Mouse (Mus musculus) left cerebral cortex, postnatal 14 days (tissue): Measurements from ENCODE around the gene Prr19. TPM values are rescaled to one million over a fixed set of nuclear protein-coding genes. Genes with fewer than 3 reads are reported as not detected.

ENCODE experiments used
- DNase-seq, 2 experiments: peaks; one replicate each; pipeline ENCODE4 v3.0.0; 2021 to 2022; ENCODE audit warnings: low spot score in 2 of 2, mixed read lengths in 1 of 2
- intact Hi-C: fragments of 180-260 bp; cut with DNase I; formaldehyde crosslinking; loops from one replicate; pipeline ENCODE4 v1.15.1; 2025
- total RNA-seq, 2 experiments: library from RNA; stranded (reverse); gene quantifications; 2 replicates each; pipeline ENCODE4 v1.2.3; 2021

Gene Prr19
- total RNA-seq, 2 experiments from 2014 or later, result 0.29 TPM; not detected in 1

DNA sequence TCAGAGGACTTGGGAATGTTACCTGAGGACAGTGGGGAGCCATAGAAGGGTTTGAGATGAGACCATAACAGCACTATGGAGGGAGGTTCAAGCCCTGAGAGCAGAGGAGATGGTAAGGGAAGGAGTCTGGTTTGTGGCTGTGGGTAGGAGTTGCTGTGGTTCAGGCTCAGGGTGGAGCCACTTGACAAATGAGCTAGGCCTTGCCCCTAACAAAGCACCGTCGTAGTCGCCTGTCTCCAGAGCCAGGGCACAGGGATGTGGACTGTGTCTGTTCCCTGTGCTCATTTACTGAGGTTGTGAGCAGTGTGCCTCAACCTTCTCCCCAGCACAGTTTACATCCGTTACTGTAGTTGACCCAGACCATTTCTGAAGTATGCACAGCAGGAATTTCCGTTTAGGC, 26.6 kb upstream of the Prr19 start:
- no peak for DNase-seq
- intact Hi-C loops, result no loop called here

DNA sequence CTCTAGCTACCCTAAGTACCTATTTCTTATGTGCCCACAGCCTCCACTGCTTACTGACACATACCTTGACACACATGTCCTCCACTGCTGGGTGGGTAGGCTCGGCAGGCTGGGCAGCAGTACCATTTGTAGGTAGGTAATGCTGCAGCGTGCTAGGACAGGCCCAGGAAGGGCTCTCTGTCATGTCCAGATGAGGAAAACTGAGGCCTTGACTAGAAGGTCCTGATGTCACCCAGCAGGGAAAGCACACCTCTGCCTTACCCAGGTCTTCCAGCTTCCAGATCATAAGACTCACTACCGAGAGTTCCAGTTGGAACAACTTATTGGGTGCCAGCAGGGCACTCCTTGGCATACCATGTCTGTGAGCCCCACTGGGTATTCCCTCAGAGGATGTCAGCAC, 26.2 kb upstream of the Prr19 start:
- no peak for DNase-seq
- intact Hi-C loops, result no loop called here

DNA sequence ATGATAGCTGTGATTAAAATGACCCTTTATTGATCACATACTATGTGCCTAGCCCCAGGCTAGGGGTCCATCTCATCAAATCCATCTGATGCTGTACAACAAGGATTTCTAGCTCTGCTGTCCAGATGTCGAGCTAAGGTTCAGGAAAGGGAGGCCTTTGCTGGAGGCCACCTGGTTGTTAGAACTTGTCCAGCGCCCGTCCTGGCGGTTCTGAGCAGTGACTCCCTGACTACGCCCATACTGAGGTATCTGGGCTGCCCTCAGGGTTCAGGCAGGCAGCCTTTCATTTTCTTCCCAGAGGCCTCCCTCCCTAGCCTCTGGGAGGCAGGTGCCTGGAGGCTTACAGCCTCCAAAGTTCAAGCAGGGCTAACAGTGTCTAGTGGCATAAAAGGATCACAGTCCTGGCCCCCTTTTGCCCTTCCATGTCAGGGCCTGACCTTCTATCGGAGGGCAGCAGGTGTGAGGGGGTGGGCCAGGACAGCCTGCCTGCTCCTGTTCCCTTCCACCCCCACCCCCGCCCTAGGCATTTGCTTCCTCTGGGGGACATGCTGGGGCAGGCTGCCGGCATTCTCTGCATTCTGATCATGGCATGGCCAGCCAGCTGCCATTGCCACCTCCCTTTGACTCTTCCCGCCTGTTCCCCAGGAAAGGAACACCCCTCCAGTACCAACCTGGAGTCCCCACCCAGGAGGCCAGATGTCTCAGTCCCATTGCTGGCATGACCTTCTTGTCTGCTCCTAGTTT, 25.5 kb upstream of the Prr19 start:
- no peak for DNase-seq
- intact Hi-C loops, result no loop called here

DNA sequence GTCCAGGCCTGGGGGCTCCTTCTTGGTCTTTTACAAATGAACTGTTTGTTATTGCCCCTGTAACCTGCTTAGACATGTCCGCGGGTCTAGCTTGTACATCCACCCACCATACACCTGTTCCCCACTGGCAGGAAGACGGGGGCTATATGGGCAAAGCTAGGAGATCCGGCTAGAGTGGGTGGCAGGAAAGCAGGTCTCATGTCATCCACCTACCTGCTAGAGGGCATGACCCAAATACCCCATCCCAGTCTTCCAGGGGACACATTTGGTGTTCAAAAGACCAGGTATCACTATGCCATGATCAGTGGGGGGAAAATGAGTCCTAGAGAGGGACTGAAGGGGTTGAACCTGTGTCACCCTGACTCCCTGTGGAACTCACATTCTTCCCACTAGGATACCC, 23.8 kb upstream of the Prr19 start:
- no peak for DNase-seq
- intact Hi-C loops, result no loop called here

DNA sequence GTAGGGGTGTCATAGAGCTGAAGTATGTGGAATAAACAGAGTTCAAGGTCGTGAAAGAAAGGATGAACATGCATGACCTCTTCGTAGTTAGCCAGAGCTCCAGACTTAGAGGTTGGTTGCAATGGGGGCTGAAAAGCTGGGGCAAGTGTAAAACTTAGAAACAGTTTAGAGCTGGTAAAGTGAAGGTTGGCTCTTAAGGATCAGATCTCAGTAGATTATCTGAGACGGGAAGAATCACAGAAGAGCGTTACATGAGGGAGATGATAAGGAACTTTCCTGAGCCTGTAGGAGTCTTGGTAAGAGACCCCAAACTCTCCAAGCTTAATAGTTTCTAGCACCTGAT, 23.2 kb upstream of the Prr19 start:
- intact Hi-C loops, result loop anchor here (2.0 kb wide), 1 partner anchor 29 kb away; no protein-coding TSS in a partner anchor
- no peak for DNase-seq

DNA sequence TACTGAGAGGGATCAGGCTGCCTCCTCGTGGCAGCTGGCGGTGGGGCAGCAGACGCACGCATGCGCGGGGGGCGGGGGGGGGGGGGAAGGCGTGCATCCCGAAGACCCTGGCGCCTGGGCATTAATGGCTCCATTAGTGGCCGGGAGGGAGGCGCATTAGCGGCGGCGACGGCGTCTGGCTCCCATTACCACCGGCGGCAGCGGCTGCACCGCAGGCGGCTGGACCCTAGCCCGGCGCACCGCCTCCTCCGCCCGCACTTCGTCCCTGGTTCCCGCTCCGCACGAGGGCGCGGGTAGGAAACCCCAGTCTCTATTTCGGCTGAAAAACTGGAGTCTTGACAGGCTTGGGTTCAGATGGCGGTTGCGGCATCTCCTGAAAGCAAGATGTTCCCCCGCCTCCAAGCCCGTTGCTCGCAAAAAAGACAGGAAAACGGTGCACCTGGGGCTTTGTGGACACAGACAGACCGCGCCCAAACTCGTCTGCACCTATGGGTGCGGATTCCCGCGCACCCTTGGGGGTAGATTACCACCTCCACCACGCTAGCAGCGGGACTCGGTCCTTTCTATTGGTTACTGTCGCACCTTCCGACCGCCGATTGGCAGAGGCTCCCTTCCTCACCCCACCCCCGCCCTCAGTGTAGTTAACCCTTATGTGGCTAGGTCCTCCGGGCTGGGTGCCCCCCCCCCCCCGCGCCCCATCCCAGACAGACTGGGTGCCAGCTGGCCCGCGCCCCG, 22.7 kb upstream of the Prr19 start:
- intact Hi-C loops, result loop anchor here (2.0 kb wide), 1 partner anchor 30 kb away; no protein-coding TSS in a partner anchor

DNA sequence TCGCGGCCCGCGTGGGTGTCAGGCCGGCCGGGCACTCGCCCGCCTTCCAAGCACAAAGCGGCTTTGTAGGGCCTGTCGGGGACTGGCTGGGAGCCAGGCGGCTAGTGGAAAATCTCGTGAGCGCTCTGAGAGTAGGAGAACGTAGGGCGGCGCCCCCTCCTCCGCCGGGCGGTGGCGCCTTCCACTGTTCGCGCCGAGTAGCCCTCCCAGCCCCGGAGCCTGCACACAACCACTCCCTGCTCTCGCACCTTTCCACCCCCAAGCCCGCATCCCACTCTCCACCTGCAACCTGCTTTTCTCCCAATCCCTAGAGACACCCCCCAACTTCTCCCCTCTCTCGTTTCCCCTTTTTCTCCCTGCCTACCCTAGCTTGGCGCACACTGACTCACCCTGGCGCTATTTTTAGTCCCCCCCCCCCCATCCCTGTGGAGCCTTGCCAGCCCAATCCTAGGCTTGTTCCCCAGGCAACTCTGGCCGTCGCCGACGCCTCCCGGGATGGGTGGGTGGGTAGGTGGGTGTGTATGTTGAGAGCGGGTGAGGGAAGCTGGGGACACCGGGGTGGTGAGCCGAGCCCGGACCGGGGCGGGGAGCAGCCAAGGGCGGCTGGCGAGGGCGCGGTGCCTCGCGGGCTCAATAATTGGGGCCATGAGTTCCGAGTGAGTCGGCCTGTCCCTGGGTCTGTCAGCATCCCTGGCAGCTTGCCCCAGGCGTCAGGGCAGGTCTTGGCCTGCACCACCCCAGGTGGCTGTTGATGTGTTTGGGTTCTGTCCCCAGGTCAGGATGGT, 21.9 kb upstream of the Prr19 start:
- intact Hi-C loops, result loop anchor here (2.0 kb wide), 1 partner anchor 30 kb away; no protein-coding TSS in a partner anchor
- peak; percentile 93 to 97 for DNase-seq

More for the DNA sequence above, 22.7 kb upstream of the Prr19 start:
- DNase-seq, result peak; percentile 86 to 94

DNA sequence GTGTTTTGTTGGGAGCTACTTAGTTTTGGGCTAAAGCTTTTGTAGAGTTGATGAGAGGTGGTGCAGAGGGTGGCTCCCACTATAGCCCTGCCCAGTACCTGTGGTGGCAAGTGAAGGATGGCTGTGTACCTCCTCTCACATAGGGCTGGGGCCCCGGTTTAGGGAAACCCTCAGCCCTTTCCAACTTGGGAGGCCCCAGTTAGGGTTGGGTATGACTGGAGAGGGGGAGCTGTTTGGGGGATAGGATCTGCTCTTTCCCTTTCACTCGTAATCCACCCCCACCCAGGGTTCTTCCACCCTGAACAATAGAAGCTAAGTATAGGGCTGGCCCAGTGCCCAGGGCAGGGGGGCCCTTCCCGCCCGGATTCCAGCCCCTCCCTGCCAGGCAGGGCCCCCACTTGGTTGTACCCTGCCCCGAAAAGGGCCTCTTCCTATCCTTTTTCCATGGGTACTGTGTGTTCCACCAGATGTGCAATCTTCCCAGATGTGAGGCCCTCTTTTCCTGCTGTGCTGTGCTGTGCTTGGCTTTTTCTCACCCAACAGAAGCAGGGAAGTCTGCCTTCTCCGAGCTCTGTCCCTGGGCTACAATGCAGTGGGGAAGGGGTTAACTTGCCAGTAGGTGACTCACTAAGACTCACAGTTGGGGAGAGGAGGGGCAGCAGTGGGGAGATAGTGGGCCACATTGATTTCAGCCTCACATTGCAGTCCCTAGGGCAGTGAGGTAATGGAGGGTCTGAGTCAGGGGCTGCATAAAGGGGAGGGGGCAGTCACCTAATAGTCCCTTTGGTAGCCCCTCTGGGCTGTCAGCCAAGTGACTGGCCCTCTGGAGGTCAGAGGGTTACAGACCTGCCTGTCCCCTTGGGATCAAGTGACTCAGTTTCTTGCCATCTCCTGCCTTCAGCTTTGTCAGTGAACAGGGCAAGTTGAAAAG, 21.1 kb upstream of the Prr19 start:
- DNase-seq, result peak; percentile 49 to 69
- intact Hi-C loops, result loop anchor here (2.0 to 5.0 kb wide), 2 partner anchors 31 to 37 kb away; partner anchors contain the start of gene Megf8

DNA sequence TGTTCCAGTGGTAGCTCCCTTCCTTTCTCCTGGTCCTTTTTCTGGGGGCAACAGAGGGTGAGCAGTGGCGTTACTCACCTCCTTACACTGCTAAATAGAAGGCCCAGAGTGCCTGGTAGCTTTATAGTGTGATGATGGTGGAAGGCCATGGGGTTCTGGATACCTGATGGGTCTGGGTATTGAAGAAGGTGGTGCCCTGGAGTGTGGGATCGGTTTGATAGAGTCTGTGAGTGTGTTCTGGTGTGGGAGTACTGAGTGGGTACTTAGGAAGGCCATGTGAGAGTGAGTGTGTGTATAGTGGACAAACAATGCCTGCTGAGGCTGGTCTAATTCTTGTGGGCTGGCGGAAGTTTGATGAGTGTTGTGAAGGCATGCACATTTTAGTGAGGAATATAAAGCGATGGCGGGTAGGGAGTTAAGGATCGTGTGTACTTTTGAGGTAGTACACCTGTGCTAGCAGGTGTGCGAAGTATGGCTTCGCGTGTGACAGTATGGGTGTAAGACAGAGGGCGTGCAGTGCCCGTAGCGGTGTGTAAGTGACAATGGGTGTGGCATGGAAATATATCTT, 20.0 kb upstream of the Prr19 start:
- no peak for DNase-seq
- intact Hi-C loops, result loop anchor here (5.0 kb wide), 1 partner anchor 36 kb away; the partner anchor contains the start of gene Megf8

DNA sequence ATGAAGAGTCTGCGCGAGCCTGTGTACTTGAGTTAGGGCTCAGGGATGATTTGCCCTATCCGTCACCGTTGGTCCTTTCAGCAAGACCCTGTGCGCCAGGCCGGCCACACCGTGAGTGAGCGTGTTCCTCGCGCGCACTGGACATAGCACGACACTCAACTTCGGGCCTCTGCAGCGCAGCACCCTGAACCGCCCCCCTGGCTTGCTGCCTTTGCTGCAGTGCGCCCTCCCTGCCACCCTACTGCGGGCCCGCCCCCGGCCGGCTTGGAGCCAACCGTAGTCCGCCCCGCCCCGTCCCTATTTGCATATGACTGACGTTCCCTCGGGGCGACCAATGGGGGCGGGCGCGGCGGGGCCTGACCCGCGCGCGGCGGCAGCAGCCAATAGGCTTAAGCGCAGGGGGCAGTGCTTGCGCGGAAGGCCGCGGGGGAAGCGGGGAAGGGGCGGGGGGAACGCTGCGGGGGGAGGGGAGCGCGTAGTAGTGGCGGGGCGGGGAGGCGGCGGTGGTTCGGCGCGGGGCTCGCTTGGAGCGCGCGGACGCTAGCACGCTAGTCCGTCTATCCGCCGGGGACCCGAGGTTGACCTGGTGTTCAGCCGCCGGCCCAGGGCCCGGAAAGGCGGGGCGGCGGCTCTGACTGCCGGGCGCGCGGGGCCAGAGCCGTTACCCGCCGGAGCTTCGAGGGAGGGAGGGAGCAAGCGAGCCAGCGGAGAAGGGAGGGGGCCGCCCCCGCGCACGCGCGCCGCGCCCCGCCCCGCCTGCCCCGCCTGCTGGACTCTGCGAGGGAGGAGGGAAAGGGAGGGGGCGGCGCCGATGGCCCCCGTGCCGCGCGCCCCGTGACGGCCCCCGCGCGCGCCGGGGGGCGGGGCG, 19.2 kb upstream of the Prr19 start:
- DNase-seq, result peak; percentile 97 to 98
- intact Hi-C loops, result loop anchor here (5.0 kb wide), 1 partner anchor 35 kb away; the partner anchor contains the start of gene Megf8

DNA sequence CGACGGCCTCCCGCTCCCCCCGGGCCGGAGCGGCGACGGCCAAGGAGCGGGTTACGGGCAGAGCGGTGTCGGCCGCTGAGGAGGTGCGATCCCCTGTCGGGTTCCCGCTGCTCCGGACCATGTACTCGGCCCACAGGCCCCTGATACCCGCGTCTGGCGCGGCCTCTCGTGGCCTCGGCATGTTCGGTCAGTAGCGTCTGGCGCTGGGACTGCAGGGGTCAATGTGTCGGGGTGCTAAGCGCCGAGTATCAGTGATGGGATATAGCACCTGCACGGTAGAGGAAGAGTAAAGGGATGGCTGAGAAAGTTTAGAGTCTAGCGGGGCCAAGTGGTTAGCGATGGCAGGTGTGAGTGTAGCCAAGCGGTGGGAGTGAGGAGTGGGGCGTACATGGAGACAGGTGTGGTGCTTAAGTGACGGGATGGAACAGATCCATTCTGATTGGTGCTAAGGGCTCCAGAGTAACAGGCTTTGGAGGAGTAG, 18.4 kb upstream of the Prr19 start:
- peak in 1 of 2 experiments; percentile 55 for DNase-seq
- intact Hi-C loops, result loop anchor here (5.0 kb wide), 1 partner anchor 35 kb away; the partner anchor contains the start of gene Megf8

DNA sequence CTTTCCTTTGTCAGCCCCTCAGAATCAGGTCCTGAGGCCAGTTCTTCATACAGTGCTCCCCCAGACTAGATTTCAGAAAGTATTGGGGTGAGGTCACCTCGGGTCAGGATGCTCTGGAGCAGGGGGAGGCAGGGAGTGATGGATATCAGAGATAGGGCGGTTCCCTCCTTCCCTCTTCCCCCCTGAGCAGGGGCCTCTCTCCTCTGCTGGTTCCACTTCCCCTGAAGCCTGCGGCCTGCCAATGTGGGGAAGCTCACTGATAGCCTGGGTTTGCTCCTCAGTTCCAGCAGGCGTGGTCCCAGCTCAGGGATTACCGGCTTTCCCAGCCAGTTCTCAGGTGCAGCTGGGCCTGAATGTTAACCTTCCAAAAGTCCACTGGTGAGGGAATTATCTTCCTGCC, 17.6 kb upstream of the Prr19 start:
- intact Hi-C loops, result loop anchor here (5.0 kb wide), 1 partner anchor 34 kb away; the partner anchor contains the start of gene Megf8
- no peak for DNase-seq

DNA sequence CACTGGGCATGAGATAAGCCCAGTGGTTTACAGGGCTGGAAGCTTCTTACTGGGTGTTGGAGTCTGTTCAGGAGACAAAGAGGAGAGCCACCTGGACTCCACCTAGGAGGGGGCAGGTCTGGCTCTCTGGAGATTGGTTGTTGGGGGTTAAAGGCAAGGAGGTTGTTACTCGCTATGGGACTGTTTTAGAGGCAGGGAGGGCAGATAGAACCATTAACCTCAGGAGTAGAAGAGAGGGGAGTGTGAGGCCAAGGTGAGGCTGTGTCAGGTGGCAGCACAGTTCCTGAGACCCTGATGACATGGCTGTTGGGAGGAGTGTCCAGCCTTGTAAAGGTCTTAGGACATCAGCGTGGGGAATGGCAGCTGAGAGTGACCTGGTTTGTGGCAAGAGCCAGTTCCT, 17.0 kb upstream of the Prr19 start:
- intact Hi-C loops, result loop anchor here (5.0 kb wide), 1 partner anchor 33 kb away; the partner anchor contains the start of gene Megf8
- DNase-seq, result no peak

DNA sequence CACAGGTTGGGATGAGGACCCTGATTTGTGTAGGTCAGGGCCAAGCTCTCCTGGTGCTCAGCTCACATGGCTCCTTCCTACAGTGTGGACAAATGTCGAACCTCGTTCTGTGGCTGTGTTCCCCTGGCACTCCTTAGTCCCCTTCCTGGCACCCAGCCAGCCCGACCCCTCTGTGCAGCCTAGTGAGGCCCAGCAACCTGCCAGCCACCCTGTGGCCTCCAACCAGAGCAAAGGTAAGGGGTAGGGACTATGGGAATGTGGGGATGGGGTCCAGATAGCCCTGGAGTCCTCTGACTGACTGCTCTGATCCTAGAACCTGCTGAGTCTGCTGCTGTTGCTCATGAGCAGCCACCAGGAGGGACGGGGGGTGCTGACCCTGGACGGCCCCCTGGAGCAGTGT, 16.4 kb upstream of the Prr19 start:
- intact Hi-C loops, result loop anchor here (5.0 kb wide), 1 partner anchor 33 kb away; the partner anchor contains the start of gene Megf8
- DNase-seq, result no peak

DNA sequence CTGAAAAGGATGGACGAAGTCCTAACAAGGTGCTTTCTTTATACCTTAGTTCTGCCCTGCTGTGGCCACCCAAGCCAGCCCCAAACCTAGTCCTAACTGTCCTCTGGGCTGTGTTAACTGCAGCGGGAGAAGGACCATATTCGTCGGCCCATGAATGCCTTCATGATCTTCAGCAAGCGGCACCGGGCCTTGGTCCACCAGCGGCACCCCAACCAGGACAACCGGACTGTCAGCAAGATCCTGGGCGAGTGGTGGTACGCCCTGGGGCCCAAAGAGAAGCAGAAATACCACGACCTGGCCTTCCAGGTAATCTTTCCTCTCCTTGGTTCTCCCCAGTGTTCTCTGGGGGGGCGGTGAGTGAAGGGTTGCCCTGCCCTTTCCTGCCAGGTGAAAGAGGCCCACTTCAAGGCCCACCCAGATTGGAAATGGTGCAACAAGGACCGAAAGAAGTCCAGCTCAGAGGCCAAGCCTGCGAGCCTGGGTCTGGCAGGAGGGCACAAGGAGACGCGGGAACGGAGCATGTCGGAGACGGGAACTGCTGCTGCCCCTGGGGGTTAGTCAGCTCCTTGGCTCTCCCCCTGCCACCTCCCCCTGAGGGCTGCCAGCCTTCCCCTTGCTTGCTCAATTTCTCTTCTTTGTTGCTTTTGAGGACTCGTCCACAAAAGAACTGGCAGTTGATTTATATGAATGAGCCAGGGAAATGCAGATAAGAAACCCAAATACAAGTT, 15.5 kb upstream of the Prr19 start:
- intact Hi-C loops, result no loop called here
- no peak for DNase-seq

DNA sequence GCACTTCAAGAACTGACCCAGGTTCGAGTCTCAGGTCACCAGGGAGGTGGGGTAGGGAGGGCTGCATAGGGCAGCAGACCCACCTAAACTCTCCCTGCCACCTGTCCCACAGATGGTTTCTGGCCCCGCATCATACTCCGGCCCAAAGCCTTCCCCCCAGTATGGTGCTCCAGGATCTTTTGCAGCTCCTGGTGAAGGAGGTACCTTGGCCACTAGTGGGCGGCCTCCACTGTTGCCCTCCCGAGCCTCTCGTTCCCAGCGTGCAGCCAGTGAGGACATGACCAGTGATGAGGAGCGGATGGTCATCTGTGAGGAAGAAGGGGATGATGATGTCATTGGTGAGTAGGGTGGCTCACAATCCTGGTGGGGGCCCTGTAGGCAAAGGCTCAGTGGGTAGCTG, 14.2 kb upstream of the Prr19 start:
- intact Hi-C loops, result no loop called here
- DNase-seq, result no peak

DNA sequence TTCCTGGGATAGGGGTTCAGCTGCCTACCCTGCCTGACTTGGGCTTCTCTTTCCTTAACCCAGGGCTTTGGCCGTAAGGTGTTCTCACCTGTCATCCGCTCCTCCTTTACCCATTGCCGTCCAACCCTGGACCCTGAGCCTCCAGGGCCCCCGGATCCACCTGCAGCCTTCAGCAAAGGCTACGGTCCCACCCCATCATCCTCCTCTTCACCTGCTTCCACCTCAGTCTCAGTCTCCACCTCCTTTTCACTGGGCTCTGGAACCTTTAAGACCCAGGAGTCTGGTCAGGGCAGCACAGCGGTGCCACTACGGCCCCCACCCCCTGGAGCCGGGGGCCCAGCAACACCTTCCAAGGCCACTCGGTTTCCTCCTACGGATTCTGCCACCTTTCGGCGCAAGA, 13.2 kb upstream of the Prr19 start:
- DNase-seq, result no peak
- intact Hi-C loops, result no loop called here
